Mouse (Mus musculus): Measurements from ENCODE around the gene Tpst1.

The Tpst1 gene

DNA sequence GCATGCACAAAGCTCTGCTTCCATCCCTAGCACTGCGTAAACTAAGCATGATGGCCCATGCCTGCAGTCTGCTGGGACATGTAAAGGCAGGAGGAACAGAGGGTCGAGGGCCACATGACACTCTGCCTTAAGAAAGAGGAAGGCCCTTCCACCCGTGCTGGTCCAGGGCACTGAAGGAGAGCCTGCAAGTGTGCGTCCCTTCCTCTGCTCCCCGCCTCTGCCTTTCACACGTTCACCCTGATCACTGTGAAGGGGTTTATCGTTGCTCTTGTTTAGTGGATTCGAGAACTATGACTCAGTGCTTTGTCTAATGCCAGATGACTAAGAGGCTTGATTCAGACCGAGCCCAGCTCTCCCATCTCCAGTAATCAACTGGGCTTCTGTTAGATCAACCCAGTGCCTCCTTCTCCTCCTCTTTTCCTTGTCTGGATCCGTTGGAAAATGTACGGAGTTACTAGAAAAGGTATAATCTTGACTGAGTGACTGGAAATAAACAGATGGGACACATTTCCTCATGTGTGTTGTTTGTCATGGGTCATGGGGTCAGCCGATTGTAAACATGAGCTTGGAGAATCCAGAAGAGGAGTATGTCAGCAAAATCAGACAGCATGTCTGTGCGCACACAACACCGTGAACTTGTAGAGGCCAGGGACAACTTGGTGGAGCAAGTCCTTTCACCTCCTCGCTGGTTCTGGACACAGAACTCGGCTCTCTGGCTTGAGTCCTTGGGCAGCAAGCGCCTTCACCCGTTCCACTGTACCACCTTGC, 16.7 kb downstream of the Tpst1 start:
- DNase-seq (ENCODE audit: low spot score), result no peak

DNA sequence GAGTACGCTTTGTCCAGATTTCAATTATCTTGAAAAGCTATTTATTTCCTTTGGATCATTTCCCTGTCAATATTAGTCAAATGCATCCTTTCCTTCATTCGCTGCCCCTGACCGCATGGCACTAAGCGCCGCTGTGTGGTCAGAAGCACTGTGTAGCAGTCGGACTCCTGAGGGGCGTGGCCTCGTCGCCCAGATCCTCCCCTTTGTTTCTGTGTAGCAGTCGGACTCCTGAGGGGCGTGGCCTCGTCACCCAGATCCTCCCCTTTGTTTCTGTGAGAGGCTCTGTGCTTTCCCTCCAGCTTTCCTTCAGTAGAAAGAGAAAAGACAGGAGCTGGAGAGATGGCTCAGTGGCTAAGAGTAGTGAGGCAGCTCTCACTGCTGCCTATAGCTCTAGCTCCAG, 23.6 kb downstream of the Tpst1 start:
- DNase-seq (ENCODE audit: low spot score), result no peak

DNA sequence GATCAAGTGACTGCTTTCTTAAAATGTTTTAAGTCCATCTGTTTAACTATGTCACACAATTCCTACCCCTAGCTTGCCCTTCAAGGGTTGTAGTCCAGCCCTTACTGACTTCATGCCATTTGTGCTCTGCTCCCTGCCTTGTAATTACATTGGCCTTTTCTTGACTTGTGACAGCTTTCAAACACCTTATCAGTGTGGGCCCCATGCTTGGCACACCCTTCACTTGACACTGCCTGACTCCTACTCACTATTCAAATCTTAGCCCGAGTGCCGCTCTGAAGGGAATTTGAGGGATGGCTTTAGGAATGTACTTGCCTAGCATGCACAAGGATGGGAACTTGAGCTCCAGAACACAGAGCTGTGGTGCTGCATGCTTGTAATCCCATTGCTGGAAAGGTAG, 24.7 kb downstream of the Tpst1 start:
- DNase-seq (ENCODE audit: low spot score), result no peak

DNA sequence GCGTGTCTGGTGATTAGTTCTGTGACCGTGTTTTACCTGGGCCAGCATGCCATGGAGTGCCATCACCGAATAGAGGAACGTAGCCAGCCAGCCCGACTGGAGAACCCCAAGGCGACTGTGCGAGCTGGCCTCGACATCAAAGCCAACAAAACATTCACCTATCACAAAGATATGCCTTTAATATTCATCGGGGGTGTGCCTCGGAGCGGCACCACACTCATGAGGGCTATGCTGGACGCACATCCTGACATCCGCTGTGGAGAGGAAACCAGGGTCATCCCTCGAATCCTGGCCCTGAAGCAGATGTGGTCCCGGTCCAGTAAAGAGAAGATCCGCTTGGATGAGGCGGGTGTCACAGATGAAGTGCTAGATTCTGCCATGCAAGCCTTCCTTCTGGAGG, 28.6 kb downstream of the Tpst1 start:
- DNase-seq (ENCODE audit: low spot score), result no peak

DNA sequence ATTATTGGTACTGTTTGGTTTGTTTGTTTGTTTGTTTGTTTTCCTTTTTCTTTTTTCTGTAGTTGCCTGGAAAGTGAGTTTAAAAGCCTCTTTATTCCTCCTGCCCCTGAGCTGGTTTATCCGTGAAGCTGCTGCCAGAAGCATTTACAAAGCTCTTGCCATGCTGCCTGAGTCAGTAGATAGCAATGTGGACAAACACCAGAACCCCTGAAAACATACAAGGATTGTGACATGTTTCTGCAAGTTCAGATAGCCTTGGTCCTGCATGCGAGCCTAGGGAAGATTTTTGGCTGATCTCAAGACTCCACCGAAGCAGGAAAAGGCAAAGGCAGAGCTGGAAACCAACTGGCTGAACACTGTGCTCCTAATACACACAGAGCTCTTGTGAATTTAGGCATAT, 36.2 kb downstream of the Tpst1 start:
- no peak for DNase-seq (ENCODE audit: low spot score)

DNA sequence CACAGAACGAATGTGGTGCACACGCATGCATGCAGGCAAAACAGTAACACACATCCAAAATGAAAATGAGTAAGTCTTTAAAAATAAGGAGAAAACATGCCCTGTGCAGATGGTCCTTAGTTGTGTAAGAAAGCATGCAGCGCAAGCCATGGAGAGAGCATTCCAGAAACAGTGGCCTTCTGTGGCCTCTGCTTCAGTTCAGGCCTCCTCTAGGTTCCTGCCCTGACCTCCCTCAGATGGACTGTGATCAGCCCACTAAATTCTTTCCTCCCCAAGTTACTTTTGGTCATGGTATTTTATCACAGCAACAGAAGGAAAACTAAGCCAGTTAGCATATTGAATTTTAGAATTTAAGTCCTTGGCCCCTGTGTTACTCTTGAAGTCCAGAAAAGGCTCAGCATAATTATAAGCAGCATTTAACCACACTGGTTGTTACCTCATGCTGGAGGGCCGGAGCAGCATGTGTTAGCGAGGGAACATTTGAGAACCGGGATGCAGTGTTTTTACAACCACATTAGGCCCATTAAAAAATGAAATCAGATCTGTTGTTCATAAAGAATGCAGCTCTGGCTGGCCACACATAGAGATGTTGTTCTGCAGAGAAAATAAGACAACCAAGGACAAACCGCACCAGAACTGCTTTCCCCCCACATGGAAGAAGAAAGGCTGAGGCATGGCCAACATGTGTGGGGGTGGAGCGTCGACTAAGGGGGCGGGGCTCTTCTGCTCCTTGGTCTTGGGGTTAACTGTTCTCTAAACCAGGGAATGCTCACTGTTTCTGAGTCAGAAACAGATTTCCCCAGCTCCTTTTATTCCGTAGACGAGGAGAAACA, 37.7 kb downstream of the Tpst1 start:
- no peak for DNase-seq (ENCODE audit: low spot score)

DNA sequence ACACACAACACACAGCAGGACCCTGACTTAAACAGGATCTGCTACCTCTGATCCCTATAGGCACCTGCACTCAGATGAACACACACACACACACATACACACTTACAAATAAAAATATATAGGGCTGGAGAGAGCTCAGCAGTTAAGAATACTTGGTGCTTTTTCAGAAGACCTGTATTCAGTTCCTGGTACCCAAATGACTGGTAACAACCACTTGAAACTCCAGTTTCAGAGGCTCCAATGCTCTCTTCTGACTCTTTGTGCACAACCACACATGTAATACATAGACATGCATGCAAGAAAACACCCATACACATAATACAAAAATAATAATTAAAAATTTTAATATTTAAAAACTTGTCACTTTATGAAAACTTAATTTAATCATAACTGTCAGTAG, 39.5 kb downstream of the Tpst1 start:
- no peak for DNase-seq (ENCODE audit: low spot score)

DNA sequence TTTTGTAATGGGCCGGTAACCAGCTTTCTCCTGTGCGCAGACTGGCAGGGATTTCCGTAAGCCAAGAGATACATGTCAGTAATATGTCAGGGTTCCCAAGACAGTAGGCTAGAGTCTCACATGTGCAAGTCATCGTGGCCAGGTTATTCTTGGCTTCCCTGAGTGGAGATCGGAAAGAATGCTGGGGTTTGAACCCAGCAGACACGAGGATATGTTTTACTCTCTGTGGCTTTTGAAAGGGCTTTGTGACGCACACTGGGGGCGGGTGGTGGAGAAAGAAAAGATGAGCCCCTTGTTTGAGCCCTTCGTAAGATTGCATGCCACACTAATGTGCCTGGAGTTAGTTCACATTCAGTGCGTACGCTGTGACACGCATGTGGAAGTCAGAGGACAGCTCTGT, 43.0 kb downstream of the Tpst1 start:
- DNase-seq (ENCODE audit: low spot score), result no peak

DNA sequence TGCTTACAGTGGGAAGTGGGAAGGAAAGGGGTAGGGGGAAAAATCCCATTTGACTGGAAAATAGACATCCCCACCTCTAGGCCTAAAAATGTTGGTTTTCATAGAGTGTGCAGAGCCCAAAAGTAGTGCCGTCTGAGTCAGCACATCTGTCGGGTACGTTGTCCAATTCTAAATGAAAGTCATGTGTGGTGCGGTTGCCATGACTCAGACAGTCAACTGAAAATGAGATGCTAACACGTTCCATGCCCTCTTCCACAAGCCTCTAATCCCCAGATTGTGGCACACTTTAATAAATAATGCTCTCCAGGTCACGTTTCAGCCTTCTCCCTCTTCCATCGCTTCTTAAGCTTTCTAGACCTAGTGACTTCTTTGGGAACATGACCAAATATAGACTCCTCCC, 43.7 kb downstream of the Tpst1 start:
- no peak for DNase-seq (ENCODE audit: low spot score)

DNA sequence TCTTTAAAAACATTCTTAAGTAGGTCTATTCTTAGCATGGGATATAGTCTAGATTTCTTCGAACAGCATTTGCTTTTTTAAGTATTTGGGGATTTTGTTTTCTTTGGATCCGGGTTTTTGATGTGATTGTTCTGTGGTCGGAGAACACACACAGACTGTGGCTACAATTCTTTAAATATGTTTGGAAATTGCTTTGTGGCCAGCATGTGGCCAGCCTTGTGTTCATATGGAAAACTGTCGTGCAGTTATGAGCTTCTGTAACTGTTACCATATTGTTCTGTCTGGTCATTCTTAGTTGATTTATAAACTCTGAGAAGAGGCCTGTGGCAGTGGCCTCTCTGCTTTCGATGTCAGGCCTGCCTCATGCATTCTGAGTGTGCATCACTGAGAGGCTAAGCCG, 44.8 kb downstream of the Tpst1 start:
- no peak for DNase-seq (ENCODE audit: low spot score)

DNA sequence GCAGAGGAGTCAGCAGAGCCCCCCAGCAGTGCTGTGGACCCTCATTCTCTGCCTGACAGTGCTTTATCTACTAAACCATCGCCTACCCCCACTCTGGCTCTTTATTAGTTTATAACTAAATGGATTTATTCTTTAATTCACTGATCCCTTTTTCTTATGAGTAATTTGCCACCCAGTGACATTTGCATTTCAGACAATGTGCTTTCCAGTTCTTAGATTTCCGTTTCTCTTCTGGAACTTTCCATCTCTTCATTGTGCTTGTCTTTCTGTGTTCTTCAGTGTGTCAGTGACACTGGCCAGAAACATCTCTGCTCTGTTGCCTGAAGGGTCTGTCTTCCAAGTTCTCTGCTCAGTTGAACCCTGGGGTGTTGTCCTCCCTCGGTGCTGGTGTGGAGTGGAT, 46.1 kb downstream of the Tpst1 start:
- DNase-seq (ENCODE audit: low spot score), result no peak

DNA sequence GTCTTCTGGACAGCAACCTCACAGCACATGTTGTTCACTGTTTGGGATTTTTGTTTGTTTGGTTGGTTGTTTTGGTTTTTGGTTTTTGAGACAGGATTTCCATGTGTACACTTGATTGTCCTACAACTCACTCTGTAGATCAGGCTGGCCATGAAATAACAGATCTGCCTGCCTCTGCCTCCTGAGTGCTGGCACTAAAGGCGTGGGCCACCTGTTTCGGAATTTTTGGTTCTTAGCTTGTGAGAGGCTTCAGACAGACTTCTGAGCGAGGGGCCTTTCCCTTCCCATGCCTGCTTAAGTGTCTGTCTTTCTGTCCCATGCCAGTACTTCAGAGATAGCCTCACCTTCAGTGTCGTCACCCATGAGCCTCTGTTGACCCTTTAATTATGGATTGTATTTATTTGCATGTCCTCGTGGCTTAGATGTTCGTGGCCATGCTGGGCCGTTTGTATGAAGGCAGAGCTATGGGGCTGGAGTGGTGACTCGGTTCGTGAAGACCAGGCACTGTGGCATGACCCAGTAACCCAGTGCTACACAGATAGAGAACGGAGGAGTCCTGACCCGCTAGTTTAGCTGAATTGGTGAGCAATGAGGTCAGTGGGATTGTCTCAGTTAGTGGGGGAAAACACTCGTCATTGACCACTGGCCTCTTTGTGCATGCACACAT, 47.1 kb downstream of the Tpst1 start:
- DNase-seq (ENCODE audit: low spot score), result no peak

DNA sequence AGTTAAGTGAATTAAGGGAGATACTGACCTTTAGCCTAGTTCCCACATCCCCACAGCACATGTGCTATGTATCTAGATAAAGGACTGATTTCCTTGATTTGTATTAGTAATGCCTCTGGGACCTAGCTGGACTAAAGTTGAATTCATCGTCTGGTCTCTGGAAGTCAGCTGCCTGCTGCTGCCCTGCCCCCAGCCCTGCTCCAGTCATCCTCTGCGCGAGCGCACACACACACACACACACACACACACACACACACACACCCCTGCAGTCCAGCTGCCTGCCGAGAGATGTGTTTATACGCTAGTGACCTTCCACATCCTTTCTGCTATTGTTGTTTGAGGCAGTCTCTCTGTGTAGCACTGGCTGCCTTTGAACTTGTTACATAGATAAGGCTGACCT, 47.8 kb downstream of the Tpst1 start:
- no peak for DNase-seq (ENCODE audit: low spot score)

DNA sequence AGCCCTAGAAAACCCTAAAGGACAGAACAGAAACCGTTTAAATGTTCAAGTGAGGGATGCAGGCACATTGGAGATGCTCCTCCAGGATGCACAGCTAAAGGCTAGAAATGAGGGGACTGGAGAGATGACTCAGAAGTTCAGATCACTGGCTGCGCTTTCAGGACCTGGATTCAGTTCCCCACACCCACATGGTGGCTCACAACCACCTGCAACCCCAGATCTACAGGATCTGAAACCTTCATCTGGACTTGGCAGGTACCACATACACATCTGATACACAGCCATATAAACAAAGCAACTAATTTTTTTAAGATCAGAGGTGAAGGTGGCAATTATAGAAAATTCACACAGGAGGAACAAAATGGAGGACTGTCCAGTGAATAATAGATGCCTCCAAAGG, 49.2 kb downstream of the Tpst1 start:
- DNase-seq (ENCODE audit: low spot score), result no peak

DNA sequence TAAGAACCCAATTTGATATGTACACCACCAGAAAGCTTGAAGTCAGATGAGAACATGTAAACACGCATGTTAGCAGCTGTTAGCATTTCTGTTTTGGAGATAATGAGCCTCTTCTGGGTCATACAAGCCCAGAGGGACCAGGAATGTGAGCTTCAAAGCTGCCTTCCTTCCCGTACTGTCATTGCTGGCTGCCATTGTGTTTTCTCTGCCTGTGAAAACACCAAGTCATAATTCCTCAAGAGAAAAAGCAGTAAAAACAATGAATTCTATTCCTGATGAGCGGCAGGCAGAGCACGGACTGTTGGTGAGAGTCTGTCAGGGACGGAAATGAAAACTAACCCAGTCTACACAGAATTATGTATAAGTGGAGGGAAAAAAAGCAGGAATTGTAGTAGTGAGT, 51.1 kb downstream of the Tpst1 start:
- no peak for DNase-seq (ENCODE audit: low spot score)

DNA sequence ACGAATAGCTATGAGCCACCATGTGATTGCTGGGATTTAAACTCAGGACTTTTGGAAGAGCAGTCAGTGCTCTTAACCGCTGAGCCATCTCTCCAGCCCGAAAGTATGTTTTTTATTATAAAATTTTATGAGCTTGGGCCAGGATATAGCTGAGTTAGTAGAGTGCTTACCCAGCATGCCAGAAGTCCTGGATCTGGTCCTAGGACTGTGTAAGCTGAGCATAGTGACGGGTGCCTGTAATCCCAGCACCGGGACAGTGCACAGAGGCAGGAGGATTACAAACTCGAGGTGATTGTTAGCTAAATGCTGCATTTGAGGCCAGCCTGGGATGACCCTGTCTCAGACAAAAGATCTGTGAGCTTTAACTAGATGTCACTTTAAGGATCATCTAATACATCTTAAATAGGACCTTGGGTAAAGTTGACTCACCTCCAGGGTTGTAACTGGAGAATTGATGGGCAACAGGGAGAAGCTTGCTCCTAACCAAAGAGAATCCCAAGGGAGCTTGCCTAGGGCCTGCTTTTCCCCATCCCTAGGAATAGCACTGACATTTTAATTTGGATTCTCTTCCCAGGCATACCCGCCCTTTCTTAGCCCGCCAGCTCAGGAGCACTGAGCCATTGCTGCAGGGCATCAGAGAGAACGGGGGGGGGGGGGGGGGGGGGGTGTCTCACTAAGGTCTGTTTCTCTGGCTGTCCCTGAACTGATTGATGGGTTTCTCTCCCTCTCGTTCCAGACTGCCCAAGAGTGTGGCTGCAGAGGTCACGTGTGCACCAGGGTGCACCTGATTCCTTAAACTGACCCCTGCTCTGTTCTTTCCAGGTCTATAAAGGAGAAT, 55.8 kb downstream of the Tpst1 start:
- no peak for DNase-seq (ENCODE audit: low spot score)

DNA sequence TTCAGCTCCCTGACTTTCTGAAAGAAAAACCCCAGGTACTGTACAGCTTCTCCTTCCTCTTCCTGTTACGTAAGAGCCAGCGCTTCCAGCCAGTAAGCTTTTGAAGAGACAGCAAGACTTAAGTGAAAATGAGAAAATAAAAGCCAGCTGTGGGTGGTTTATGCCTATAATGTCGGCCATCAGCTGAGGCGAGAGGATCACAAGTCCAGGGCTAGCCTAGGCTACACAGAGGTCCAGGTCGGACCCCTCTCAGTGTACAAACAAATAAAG, 56.3 kb downstream of the Tpst1 start:
- no peak for DNase-seq (ENCODE audit: low spot score)

DNA sequence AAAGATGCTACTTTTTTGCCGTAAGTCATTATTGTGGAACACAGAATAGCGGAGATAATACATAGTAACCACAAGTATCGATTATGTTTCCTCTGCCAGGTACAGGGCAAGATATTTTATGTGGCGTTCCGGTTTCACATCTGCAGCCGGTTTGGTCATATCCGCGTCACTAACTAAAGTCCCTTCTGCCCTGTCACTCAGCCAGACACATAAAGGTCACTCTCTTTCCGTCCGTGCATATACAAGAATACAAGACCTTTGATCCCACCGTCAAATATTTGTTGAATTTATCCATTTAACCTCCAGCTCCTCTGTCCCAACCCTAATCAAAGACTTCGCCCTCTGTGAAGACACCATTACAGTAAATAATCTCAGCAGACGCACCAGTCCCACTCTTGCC, 63.5 kb downstream of the Tpst1 start:
- DNase-seq (ENCODE audit: low spot score), result no peak

DNA sequence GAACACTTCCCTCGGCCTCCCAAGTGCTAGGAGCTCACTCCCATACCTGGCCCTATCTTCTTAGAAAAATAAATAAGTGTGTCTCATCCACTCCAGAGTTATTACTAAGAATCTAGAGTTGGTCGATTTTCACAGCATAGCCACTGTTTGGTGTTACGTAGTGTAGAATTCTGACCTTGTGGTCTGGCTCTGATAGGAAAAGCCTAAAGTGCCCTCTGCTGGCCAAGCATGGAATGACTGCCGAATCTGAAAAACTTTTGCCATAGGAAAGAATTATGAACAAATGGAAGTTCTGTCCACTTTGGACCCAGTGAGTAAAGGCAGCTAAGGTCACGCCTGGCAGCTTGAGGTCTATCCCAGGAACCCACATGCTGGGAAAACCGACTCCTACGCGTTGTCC, 66.3 kb downstream of the Tpst1 start:
- peak; percentile 83 for DNase-seq (ENCODE audit: low spot score)

DNA sequence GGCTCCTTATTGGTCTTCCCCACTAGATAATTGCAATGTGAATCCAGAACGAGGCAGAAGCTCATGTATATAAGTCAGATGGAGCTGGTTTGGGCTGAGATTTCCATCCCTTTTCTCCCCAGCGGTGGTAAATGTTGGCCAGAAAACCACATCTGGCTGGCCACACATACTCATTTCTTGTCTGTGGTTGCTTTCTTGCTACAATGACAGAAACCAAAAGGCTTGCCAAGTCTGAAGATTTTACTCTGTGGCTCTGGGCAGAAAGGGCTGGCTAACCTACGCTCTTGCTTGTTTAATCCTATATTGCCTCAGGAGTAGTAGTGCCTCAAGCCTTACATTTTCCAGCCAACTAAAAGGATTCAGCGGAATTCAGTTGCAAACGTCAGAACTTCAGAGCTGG, 68.0 kb downstream of the Tpst1 start:
- no peak for DNase-seq (ENCODE audit: low spot score)

DNA sequence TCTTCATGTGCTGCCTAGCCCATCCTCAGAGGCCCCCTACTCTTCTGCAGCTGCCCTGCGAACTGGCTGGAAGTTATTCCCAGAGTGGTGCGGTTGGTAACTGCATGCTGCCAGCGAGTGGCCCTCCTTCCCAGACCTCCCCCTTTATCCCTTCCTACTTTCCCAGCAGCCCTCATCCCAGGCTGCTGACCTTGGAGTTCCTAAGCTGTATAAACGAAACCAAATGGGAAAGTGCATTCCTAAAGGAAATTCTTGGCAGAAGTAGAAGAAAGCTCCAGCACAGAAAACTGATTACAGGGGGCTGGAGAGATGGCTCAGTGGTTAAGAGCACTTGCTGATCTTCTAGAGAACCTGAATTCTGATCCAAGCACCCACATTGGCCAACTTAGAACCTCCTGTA, 68.9 kb downstream of the Tpst1 start:
- DNase-seq (ENCODE audit: low spot score), result peak; percentile 23

DNA sequence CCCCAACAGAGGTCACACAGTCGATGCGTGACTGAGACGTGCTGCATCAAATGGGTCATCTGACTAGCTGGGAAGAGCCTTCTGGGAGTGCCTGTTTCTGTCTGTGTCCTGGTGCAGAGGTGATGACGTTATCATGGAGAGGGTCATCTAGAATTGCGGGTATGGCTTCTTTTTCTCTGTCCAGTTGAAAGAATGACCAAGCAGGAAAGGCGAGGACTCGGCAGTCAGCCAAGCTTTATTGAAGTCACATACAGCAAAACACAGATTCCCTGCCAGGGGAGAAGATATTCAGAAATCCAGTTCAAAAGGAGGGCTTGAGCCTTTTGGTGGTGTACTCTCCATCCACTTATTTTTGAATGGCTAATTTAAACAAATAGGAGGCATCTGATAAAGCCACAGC, 70.0 kb downstream of the Tpst1 start:
- no peak for DNase-seq (ENCODE audit: low spot score)

DNA sequence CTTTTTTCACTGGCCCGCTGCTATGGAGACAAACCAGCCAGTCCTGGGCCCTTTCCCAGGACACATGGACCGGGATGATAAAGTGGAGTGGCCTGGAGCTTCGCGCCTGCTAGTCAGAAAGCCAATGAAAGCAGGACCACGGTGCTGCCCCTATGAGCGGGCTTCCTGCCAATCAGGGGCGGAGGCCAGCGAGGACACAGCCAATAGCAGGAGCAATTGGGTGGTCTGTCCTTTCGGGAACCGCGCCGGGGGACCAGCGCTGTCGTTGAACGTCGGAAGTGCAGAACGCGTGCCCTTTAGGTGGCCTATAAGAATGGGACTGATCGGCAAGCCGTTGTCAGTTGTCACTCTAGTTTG, 70.8 kb downstream of the Tpst1 start:
- peak; percentile 58 for DNase-seq (ENCODE audit: low spot score)

Data from lung, postnatal 25 days (tissue).